7 mouse cellular contexts compared by ENCODE assay signal in the genomic region with DNA sequence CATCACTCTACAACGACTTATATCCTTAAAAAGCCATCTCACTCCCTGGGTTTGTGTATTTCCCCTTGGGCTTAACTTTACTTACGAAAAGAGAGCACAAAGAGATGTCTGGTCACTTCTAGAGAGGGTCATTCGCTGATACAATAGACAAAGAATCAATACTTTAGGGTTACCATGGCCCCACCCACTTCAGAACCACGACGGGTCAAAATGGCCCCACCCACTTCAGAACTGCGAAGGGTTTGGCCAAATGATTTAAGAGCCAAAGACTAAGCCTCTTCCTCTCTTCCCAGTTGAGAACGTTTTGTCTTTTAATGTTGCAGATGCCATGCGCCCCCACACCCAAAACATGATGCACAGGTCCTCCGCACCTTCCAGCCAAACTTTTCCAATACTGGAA.
DNase-seq lines count a peak whose midpoint lies in the region; ATAC-seq and TF ChIP-seq lines count a peak whose summit lies in the region.

No protein-coding gene starts in this region.

- peak overlapping the region; percentile 73 for H3K4me2 ChIP-seq in heart, embryonic 16.5 days (ENCODE audit: low read depth, low read length)
- H3K4me2 ChIP-seq in liver, embryonic 15.5 days: peak overlapping the region; percentile 88
- H3K4me2 ChIP-seq in stomach, embryonic 15.5 days: peak overlapping the region; percentile 57

- peak; percentile 58 for DNase-seq in adrenal gland, postnatal 14 days
- DNase-seq in layer of hippocampus, postnatal 10 days (ENCODE audit: low spot score in 2 of 2): no peak
- no peak for DNase-seq in frontal cortex, postnatal 25 days (ENCODE audit: low spot score in 2 of 2)

- H3K4me1 ChIP-seq in E14TG2a.4 (replicated peaks; ENCODE audit: low read depth, low read length): peaks cover 34% of the 10 kb centered on the region
- H3K4me1 ChIP-seq in heart, embryonic 16.5 days (ENCODE audit: control insufficient read depth, insufficient read depth, low read length): peaks cover 2% of the 10 kb centered on the region; the same call in 1 of the 2 replicates
- H3K4me1 ChIP-seq in liver, embryonic 15.5 days (replicated peaks): peaks cover 24% of the 10 kb centered on the region
- peaks cover 6% of the 10 kb centered on the region; the same call in 1 of the 2 replicates for H3K4me1 ChIP-seq in stomach, embryonic 15.5 days

- peaks cover 24% of the 10 kb centered on the region for H3K27me3 ChIP-seq in E14TG2a.4 (ENCODE audit: insufficient read depth, low read length)
- H3K27me3 ChIP-seq in heart, embryonic 16.5 days (ENCODE audit: control insufficient read depth, insufficient read depth, low read length): no peaks in the 10 kb centered on the region
- H3K27me3 ChIP-seq in liver, embryonic 15.5 days: peaks cover 36% of the 10 kb centered on the region
- no peaks in the 10 kb centered on the region for H3K27me3 ChIP-seq in stomach, embryonic 15.5 days (replicated peaks)

- H3K36me3 ChIP-seq in E14TG2a.4 (ENCODE audit: insufficient read depth, low read length): no peaks in the 10 kb centered on the region
- H3K36me3 ChIP-seq in heart, embryonic 16.5 days (ENCODE audit: control insufficient read depth, insufficient read depth): 0 out of 2 replicates have a peak, but pooled peaks cover 4% of the 10 kb centered on the region
- H3K36me3 ChIP-seq in liver, embryonic 15.5 days (replicated peaks): no peaks in the 10 kb centered on the region
- no peaks in the 10 kb centered on the region for H3K36me3 ChIP-seq in stomach, embryonic 15.5 days

- ATAC-seq in heart, embryonic 16.5 days (replicated peaks; ENCODE audit: extremely low read depth, insufficient read depth, low FRiP score): no peak
- ATAC-seq in liver, embryonic 15.5 days (ENCODE audit: insufficient read depth): no peak
- ATAC-seq in stomach, embryonic 15.5 days (ENCODE audit: insufficient read depth, low FRiP score, low read depth): no peak

- no peak for TF ChIP-seq CTCF in E14TG2a.4 (conservative IDR thresholded peaks at IDR 0.05; ENCODE audit: low read length)

- H3K4me3 ChIP-seq in E14TG2a.4 (replicated peaks; ENCODE audit: low read length): peak overlapping the region; percentile 80; the same call in 1 of the 2 replicates
- H3K4me3 ChIP-seq in heart, embryonic 16.5 days (ENCODE audit: low read length): peak overlapping the region; percentile 67
- peak overlapping the region; percentile 68 for H3K4me3 ChIP-seq in liver, embryonic 15.5 days (replicated peaks)
- H3K4me3 ChIP-seq in stomach, embryonic 15.5 days (replicated peaks): peak overlapping the region; percentile 57

- peak overlapping the region; percentile 88 for H3K9ac ChIP-seq in heart, embryonic 16.5 days (ENCODE audit: low read length)
- 0 out of 2 replicates have a peak overlapping the region, but pooled peaks have one; percentile 65 for H3K9ac ChIP-seq in liver, embryonic 15.5 days
- 0 out of 2 replicates have a peak overlapping the region, but pooled peaks have one; percentile 45 for H3K9ac ChIP-seq in stomach, embryonic 15.5 days

- no peaks in the 10 kb centered on the region for H3K9me3 ChIP-seq in E14TG2a.4 (ENCODE audit: low read length)
- no peaks in the 10 kb centered on the region for H3K9me3 ChIP-seq in heart, embryonic 16.5 days (replicated peaks; ENCODE audit: control insufficient read depth, low read length)
- H3K9me3 ChIP-seq in liver, embryonic 15.5 days (replicated peaks): no peaks in the 10 kb centered on the region
- no peaks in the 10 kb centered on the region for H3K9me3 ChIP-seq in stomach, embryonic 15.5 days

- peak overlapping the region; percentile 98 for H3K27ac ChIP-seq in heart, embryonic 16.5 days (ENCODE audit: low read length)
- H3K27ac ChIP-seq in liver, embryonic 15.5 days (replicated peaks): 0 out of 2 replicates have a peak overlapping the region, but pooled peaks have one; percentile 78
- peak overlapping the region; percentile 89; the same call in 1 of the 2 replicates for H3K27ac ChIP-seq in stomach, embryonic 15.5 days

- 16% methylated on average over 9 of the region's 9 CpGs for WGBS in heart, embryonic 16.5 days
- 13% methylated on average over 9 of the region's 9 CpGs for WGBS in liver, embryonic 15.5 days (ENCODE audit: insufficient replicate concordance)
- 21% methylated on average over 9 of the region's 9 CpGs for WGBS in stomach, embryonic 15.5 days
